Mouse (Mus musculus): ENCODE measurements at regions not wholly inside any gene's neighbourhood (a gene's known extent, or its start where the extent isn't known, plus 50 kb on each side); places are given as distances from the start of the nearest gene placed in this dataset.

DNA sequence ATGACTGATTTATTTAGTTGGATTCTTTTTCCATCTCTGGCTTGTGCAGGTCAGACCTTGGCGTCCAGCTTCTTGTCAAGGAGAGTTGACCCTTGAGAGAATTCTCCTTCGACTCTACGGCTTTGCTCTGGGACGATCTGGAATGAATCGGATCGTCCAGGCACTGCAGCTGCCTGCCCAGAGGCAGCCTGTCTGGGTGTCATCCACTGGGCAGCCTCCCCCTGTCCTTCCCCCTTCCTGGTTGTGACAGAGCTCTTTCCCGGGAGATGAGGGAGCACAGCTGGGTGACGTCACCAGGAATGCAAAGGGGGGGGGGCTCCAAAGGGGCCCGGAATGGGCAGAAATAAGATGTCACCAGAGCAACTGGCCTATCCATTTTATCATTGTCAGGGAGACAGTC is 101.9 kb downstream of the Gm525 start:
- TF ChIP-seq EP300 (IDR thresholded peaks at IDR 0.05; ENCODE audit: low read depth) (no peak), CTCF (IDR thresholded peaks at IDR 0.05; ENCODE audit: low read depth) (no peak)

Data from liver, embryonic 14.5 days (tissue).